Mouse (Mus musculus): ENCODE measurements around the gene Ppp2r5d.

DNA sequence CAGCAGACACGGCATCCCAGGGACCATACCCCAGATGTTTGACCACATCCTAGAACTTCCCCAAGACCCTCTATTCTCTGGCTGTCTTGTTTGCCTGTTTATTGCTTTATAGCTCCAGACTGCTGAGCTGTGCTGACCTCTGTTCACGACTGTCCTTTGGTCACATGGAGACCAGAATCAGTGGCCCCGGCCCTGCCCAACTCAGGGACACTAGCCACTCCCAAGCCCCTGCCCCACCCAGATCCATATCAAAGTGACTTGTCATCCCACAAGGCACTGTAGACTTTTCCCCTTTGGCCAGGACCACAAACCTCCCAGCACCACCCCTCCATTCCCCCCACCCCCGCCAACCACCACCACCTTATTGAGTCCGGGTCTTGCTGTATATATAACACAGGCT lies 5.7 kb downstream of the Ppp2r5d start:
- TF ChIP-seq POLR2A (IDR thresholded peaks at IDR 0.05; ENCODE audit: control insufficient read depth, low read depth, low read length) (no peak), CTCF (IDR thresholded peaks at IDR 0.05; ENCODE audit: control insufficient read depth, insufficient read depth, insufficient replicate concordance, low read depth, low read length) (no peak)
